Mouse (Mus musculus) cortical plate, adult 2 months (tissue): ENCODE measurements around the gene Cmtm5.

Source experiments
- CTCF ChIP-seq: fragments of 200-500 bp; IDR thresholded peaks from 2 replicates; pipeline ENCODE4 v1.5.1; 2011; ENCODE audit warnings: mild to moderate bottlenecking, control low read depth, low read length; ENCODE audit not compliant: insufficient read depth; ENCODE audit errors: extremely low read depth
- POLR2A ChIP-seq: fragments of 200-500 bp; IDR thresholded peaks from 2 replicates; pipeline ENCODE4 v1.6.1; 2011; ENCODE audit warnings: mild to moderate bottlenecking, low read length, control low read depth; ENCODE audit not compliant: insufficient read depth; ENCODE audit errors: extremely low read depth

- TF ChIP-seq POLR2A (no peak), CTCF (no peak)
These were observed 2.6 kb downstream of the Cmtm5 start for GRCm38 (mm10) chr14:54938431-54939219.
